Mouse (Mus musculus): ENCODE measurements at regions not wholly inside any gene's neighbourhood (a gene's known extent, or its start where the extent isn't known, plus 50 kb on each side); places are given as distances from the start of the nearest gene placed in this dataset.
A peak's percentile ranks its signal among the peaks of the same experiment; 100 is the strongest.

DNA sequence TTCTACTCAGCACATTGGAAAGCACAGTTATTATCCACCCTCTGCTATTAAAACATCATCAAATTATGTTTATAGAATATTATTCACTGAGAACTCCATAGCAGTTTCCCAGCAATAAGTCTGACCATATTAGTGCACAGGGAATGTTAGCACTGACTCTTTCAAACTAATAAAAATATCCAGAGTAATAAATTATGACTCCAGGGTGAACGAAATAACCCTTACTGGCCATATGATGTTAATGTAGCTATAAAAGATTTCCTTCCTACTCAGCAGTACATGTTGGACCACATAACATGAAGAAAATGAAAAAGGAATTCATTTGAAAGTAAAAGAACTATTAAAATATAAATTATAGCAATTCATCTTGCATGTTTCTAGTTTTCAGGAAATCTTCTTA is 693.0 kb upstream of the Adgrl3 start:
- Histone ChIP-seq H3K4me1 (no peaks in the 10 kb centered on the region), H3K9me3 (no peaks in the 10 kb centered on the region), H3K27me3 (no peaks in the 10 kb centered on the region), H3K27ac (no peak overlapping the region), H3K4me3 (no peak overlapping the region), H3K4me2 (no peak overlapping the region), H3K36me3 (no peaks in the 10 kb centered on the region), H3K9ac (no peak overlapping the region)
- no peak for ATAC-seq (ENCODE audit: borderline replicate concordance, extremely low read depth, low FRiP score, low TSS enrichment)
- 65% methylated on average over 1 of the region's 1 CpGs for WGBS

DNA sequence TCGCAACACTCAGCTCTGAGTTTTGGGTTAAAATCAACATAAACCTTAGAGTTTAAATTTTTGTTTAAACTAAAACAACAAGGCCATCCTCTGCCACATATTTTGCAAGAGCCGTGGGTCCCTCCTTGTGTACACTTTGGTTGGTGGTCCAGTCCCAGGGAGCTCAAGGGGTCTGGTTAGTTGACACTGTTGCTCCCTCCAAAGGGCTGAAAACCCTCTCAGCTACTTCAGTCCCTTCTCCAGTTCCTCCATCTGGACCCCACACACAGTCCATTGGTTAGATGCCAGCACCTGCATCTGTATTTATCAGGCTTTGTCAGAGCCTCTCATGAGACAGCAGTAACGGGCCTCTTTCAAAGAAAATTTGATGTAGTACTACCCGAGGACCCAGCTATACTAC is 674.8 kb upstream of the Adgrl3 start:
- Histone ChIP-seq H3K9me3 (no peaks in the 10 kb centered on the region), H3K27me3 (no peaks in the 10 kb centered on the region), H3K27ac (no peak overlapping the region), H3K9ac (no peak overlapping the region), H3K4me1 (no peaks in the 10 kb centered on the region), H3K36me3 (no peaks in the 10 kb centered on the region), H3K4me2 (no peak overlapping the region), H3K4me3 (no peak overlapping the region)
- 53% methylated on average over 4 of the region's 4 CpGs for WGBS
- peak; percentile 8; the same call in 1 of the 2 replicates for ATAC-seq (ENCODE audit: borderline replicate concordance, extremely low read depth, low FRiP score, low TSS enrichment)

DNA sequence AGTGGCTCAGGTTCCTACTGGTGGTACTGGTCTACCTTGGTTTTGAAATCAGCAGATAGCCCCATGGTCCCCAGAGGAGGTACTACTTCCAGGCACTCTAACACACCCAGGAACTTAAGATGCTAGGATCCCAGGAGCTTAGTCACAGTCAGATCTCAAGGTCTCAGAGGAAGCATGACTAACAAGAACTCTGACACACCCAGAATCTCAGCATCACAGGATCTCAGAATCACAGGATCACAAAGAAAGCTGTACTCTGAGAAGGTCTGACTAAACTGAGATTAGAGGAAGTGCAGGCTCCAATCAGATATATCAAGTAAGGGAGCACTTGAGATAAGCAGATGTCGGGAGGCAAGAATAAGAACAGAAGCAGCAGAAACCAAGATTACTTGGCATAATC is 661.7 kb upstream of the Adgrl3 start:
- H3K27ac ChIP-seq = no peak overlapping the region
- 81% methylated on average over 1 of the region's 1 CpGs for WGBS
- H3K9me3 ChIP-seq = no peaks in the 10 kb centered on the region
- ATAC-seq (ENCODE audit: borderline replicate concordance, extremely low read depth, low FRiP score, low TSS enrichment) = no peak
- H3K4me2 ChIP-seq = no peak overlapping the region
- H3K9ac ChIP-seq = no peak overlapping the region
- no peaks in the 10 kb centered on the region for H3K4me1 ChIP-seq
- H3K27me3 ChIP-seq = no peaks in the 10 kb centered on the region
- H3K4me3 ChIP-seq = no peak overlapping the region
- no peaks in the 10 kb centered on the region for H3K36me3 ChIP-seq

DNA sequence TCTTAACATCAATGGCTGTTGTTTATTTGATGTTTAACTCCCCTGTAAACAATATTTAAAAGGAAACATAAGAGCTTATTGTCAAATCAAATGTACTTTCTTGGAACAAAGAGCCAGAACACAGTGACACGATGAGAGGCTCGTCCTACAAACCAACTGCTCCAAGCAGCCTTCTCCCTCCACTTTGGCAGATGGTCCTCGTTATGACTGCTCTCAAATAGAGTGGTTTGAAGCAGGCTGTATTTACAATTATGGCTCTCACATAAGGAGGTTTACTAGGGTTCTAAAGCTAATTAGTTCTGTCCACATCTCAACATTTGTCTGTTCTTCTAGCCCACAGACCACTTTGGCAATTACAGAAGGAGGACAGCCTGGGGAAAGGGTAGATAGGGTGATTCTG is 626.3 kb upstream of the Adgrl3 start:
- Histone ChIP-seq H3K36me3 (no peaks in the 10 kb centered on the region), H3K4me2 (no peak overlapping the region), H3K27ac (no peak overlapping the region), H3K9ac (no peak overlapping the region), H3K27me3 (no peaks in the 10 kb centered on the region), H3K4me3 (no peak overlapping the region), H3K9me3 (no peaks in the 10 kb centered on the region), H3K4me1 (no peaks in the 10 kb centered on the region)
- no peak for ATAC-seq (ENCODE audit: borderline replicate concordance, extremely low read depth, low FRiP score, low TSS enrichment)
- WGBS = 30% methylated on average over 3 of the region's 3 CpGs

DNA sequence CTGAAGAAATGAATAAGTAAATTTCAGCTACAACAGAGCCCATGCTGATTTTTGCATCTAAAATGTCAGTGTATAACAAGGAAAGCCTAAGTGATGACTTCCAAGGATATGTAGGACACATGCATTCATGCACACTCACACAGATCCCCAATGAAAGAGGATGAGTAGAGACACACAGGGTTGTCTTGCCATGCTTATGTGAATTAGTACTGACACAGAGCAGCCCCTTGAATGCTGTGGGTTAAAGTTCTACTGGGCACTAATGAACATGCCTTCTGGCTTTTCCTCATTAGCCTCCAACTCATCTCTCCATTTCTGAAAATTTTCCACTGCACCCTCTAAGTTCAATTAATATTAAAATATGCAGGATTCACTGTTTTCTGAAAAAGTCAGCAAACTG is 617.3 kb upstream of the Adgrl3 start:
- Histone ChIP-seq H3K4me3 (no peak overlapping the region), H3K9ac (no peak overlapping the region), H3K4me2 (no peak overlapping the region), H3K36me3 (no peaks in the 10 kb centered on the region), H3K27ac (no peak overlapping the region), H3K9me3 (no peaks in the 10 kb centered on the region), H3K27me3 (no peaks in the 10 kb centered on the region), H3K4me1 (no peaks in the 10 kb centered on the region)
- ATAC-seq (ENCODE audit: borderline replicate concordance, extremely low read depth, low FRiP score, low TSS enrichment) = no peak

DNA sequence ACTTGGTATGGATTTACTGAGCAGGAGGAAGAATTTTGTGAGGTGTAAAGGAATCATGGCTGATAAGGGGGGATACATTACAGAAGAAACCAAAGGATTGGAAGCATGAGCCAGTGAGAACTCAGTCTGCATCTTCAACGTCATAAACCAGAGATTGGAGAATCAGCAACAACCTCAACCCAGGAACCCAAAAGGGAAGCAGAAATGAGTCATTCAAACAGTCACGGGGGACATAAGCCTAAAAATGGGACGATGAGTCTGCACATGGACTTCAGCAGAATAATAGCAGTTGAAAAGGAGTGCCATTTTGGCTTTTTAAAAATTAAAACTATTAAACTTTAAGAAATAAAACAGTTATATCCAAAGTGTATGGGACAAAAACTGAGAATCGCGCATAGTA is 603.8 kb upstream of the Adgrl3 start:
- Histone ChIP-seq H3K27ac (no peak overlapping the region), H3K9me3 (no peaks in the 10 kb centered on the region), H3K9ac (no peak overlapping the region), H3K36me3 (no peaks in the 10 kb centered on the region), H3K4me2 (no peak overlapping the region), H3K27me3 (no peaks in the 10 kb centered on the region), H3K4me3 (no peak overlapping the region), H3K4me1 (no peaks in the 10 kb centered on the region)
- no peak for ATAC-seq (ENCODE audit: borderline replicate concordance, extremely low read depth, low FRiP score, low TSS enrichment)
- WGBS = 91% methylated on average over 5 of the region's 5 CpGs

Measured in lung, embryonic 15.5 days (tissue).